Mouse (Mus musculus): Measurements from ENCODE around the gene Mphosph8. TPM values are rescaled to one million over a fixed set of nuclear protein-coding genes. Genes with fewer than 3 reads are reported as not detected.

Mphosph8 gene
- 20.1 and 25.4 TPM in 2 replicates for polyA plus RNA-seq (2015; fragmentation: Nextera tagmentation; extraction: Ambion mirVana)

- Histone ChIP-seq H3K9me3 (replicated peaks; ENCODE audit: control insufficient read depth, low read length) (no peaks in the 10 kb centered on the region), H3K4me1 (ENCODE audit: control insufficient read depth, insufficient read depth, low read length) (peaks cover 13% of the 10 kb centered on the region), H3K36me3 (ENCODE audit: control insufficient read depth, insufficient read depth) (peaks cover 6% of the 10 kb centered on the region), H3K27ac (ENCODE audit: low read length) (peak within 1 kb of the TSS; percentile 93), H3K4me2 (ENCODE audit: low read depth, low read length) (peak within 1 kb of the TSS; percentile 91), H3K9ac (ENCODE audit: low read length) (peak within 1 kb of the TSS; percentile 93), H3K4me3 (ENCODE audit: low read length) (peak within 1 kb of the TSS; percentile 98), H3K27me3 (ENCODE audit: control insufficient read depth, insufficient read depth, low read length) (no peaks in the 10 kb centered on the region)
- peak; percentile 100 for ATAC-seq (replicated peaks; ENCODE audit: extremely low read depth, insufficient read depth, low FRiP score)
- under 1% methylated on average over 70 of the region's 70 CpGs for WGBS
These were observed at the start of gene Mphosph8 for GRCm38 (mm10) chr14:56667969-56668802. TSS of gene Mphosph8 (plus strand) at chr14:56668248.

- H3K27ac ChIP-seq (ENCODE audit: low read length): no peak overlapping the region
- WGBS: 79% methylated on average over 8 of the region's 8 CpGs
- H3K27me3 ChIP-seq (ENCODE audit: control insufficient read depth, insufficient read depth, low read length): no peaks in the 10 kb centered on the region
- H3K4me1 ChIP-seq (ENCODE audit: control insufficient read depth, insufficient read depth, low read length): no peaks in the 10 kb centered on the region
- H3K4me2 ChIP-seq (ENCODE audit: low read depth, low read length): no peak overlapping the region
- no peak for ATAC-seq (replicated peaks; ENCODE audit: extremely low read depth, insufficient read depth, low FRiP score)
- peaks cover 50% of the 10 kb centered on the region for H3K36me3 ChIP-seq (ENCODE audit: control insufficient read depth, insufficient read depth)
- no peaks in the 10 kb centered on the region for H3K9me3 ChIP-seq (replicated peaks; ENCODE audit: control insufficient read depth, low read length)
- no peak overlapping the region for H3K4me3 ChIP-seq (ENCODE audit: low read length)
- no peak overlapping the region for H3K9ac ChIP-seq (ENCODE audit: low read length)
These were observed 47.6 kb upstream of the Mphosph8 start for GRCm38 (mm10) chr14:56620425-56620824.

- no peak overlapping the region for H3K4me3 ChIP-seq (ENCODE audit: low read length)
- no peaks in the 10 kb centered on the region for H3K9me3 ChIP-seq (replicated peaks; ENCODE audit: control insufficient read depth, low read length)
- no peak for ATAC-seq (replicated peaks; ENCODE audit: extremely low read depth, insufficient read depth, low FRiP score)
- H3K4me2 ChIP-seq (ENCODE audit: low read depth, low read length): no peak overlapping the region
- peaks cover 47% of the 10 kb centered on the region for H3K36me3 ChIP-seq (ENCODE audit: control insufficient read depth, insufficient read depth)
- H3K27ac ChIP-seq (ENCODE audit: low read length): no peak overlapping the region
- WGBS: 83% methylated on average over 4 of the region's 4 CpGs
- H3K4me1 ChIP-seq (ENCODE audit: control insufficient read depth, insufficient read depth, low read length): no peaks in the 10 kb centered on the region
- H3K27me3 ChIP-seq (ENCODE audit: control insufficient read depth, insufficient read depth, low read length): no peaks in the 10 kb centered on the region
- H3K9ac ChIP-seq (ENCODE audit: low read length): no peak overlapping the region
These were observed 41.8 kb upstream of the Mphosph8 start for GRCm38 (mm10) chr14:56626202-56626601.

GRCm38 (mm10) chr14:56628336-56628735 lies 39.7 kb upstream of the Mphosph8 start:
- no peak for ATAC-seq (replicated peaks; ENCODE audit: extremely low read depth, insufficient read depth, low FRiP score)
- Histone ChIP-seq H3K9me3 (replicated peaks; ENCODE audit: control insufficient read depth, low read length) (no peaks in the 10 kb centered on the region), H3K27ac (ENCODE audit: low read length) (no peak overlapping the region), H3K4me2 (ENCODE audit: low read depth, low read length) (no peak overlapping the region), H3K4me3 (ENCODE audit: low read length) (no peak overlapping the region), H3K9ac (ENCODE audit: low read length) (no peak overlapping the region), H3K27me3 (ENCODE audit: control insufficient read depth, insufficient read depth, low read length) (no peaks in the 10 kb centered on the region), H3K4me1 (ENCODE audit: control insufficient read depth, insufficient read depth, low read length) (no peaks in the 10 kb centered on the region), H3K36me3 (ENCODE audit: control insufficient read depth, insufficient read depth) (peaks cover 44% of the 10 kb centered on the region)
- 86% methylated on average over 3 of the region's 3 CpGs for WGBS

GRCm38 (mm10) chr14:56631109-56631508 lies 36.9 kb upstream of the Mphosph8 start:
- no peak for ATAC-seq (replicated peaks; ENCODE audit: extremely low read depth, insufficient read depth, low FRiP score)
- H3K27me3 ChIP-seq (ENCODE audit: control insufficient read depth, insufficient read depth, low read length): no peaks in the 10 kb centered on the region
- H3K36me3 ChIP-seq (ENCODE audit: control insufficient read depth, insufficient read depth): peaks cover 43% of the 10 kb centered on the region
- H3K4me1 ChIP-seq (ENCODE audit: control insufficient read depth, insufficient read depth, low read length): no peaks in the 10 kb centered on the region
- no peak overlapping the region for H3K4me2 ChIP-seq (ENCODE audit: low read depth, low read length)
- H3K9me3 ChIP-seq (replicated peaks; ENCODE audit: control insufficient read depth, low read length): no peaks in the 10 kb centered on the region
- no peak overlapping the region for H3K4me3 ChIP-seq (ENCODE audit: low read length)
- H3K27ac ChIP-seq (ENCODE audit: low read length): no peak overlapping the region
- H3K9ac ChIP-seq (ENCODE audit: low read length): no peak overlapping the region
- WGBS: 78% methylated on average over 2 of the region's 2 CpGs

GRCm38 (mm10) chr14:56647206-56647605 lies 20.8 kb upstream of the Mphosph8 start:
- no peak for ATAC-seq (replicated peaks; ENCODE audit: extremely low read depth, insufficient read depth, low FRiP score)
- H3K27ac ChIP-seq (ENCODE audit: low read length): no peak overlapping the region
- no peaks in the 10 kb centered on the region for H3K9me3 ChIP-seq (replicated peaks; ENCODE audit: control insufficient read depth, low read length)
- WGBS: 72% methylated on average over 7 of the region's 7 CpGs
- H3K4me1 ChIP-seq (ENCODE audit: control insufficient read depth, insufficient read depth, low read length): no peaks in the 10 kb centered on the region
- H3K9ac ChIP-seq (ENCODE audit: low read length): no peak overlapping the region
- H3K36me3 ChIP-seq (ENCODE audit: control insufficient read depth, insufficient read depth): peaks cover 24% of the 10 kb centered on the region
- H3K4me2 ChIP-seq (ENCODE audit: low read depth, low read length): no peak overlapping the region
- no peaks in the 10 kb centered on the region for H3K27me3 ChIP-seq (ENCODE audit: control insufficient read depth, insufficient read depth, low read length)
- H3K4me3 ChIP-seq (ENCODE audit: low read length): no peak overlapping the region

GRCm38 (mm10) chr14:56649448-56649847 lies 18.6 kb upstream of the Mphosph8 start:
- Histone ChIP-seq H3K4me1 (ENCODE audit: control insufficient read depth, insufficient read depth, low read length) (no peaks in the 10 kb centered on the region), H3K4me2 (ENCODE audit: low read depth, low read length) (no peak overlapping the region), H3K9ac (ENCODE audit: low read length) (no peak overlapping the region), H3K9me3 (replicated peaks; ENCODE audit: control insufficient read depth, low read length) (peaks cover 12% of the 10 kb centered on the region), H3K4me3 (ENCODE audit: low read length) (no peak overlapping the region), H3K27me3 (ENCODE audit: control insufficient read depth, insufficient read depth, low read length) (no peaks in the 10 kb centered on the region), H3K27ac (ENCODE audit: low read length) (no peak overlapping the region), H3K36me3 (ENCODE audit: control insufficient read depth, insufficient read depth) (peaks cover 41% of the 10 kb centered on the region)
- no peak for ATAC-seq (replicated peaks; ENCODE audit: extremely low read depth, insufficient read depth, low FRiP score)

- no peaks in the 10 kb centered on the region for H3K9me3 ChIP-seq (replicated peaks; ENCODE audit: control insufficient read depth, low read length)
These were observed 2.4 kb upstream of the Mphosph8 start for GRCm38 (mm10) chr14:56665651-56666050.

GRCm38 (mm10) chr14:56666909-56667308 lies 1.1 kb upstream of the Mphosph8 start:
- Histone ChIP-seq H3K9me3 (replicated peaks; ENCODE audit: control insufficient read depth, low read length) (no peaks in the 10 kb centered on the region), H3K27ac (ENCODE audit: low read length) (no peak overlapping the region), H3K9ac (ENCODE audit: low read length) (no peak overlapping the region), H3K27me3 (ENCODE audit: control insufficient read depth, insufficient read depth, low read length) (no peaks in the 10 kb centered on the region), H3K4me3 (ENCODE audit: low read length) (no peak overlapping the region), H3K4me1 (ENCODE audit: control insufficient read depth, insufficient read depth, low read length) (peaks cover 13% of the 10 kb centered on the region), H3K36me3 (ENCODE audit: control insufficient read depth, insufficient read depth) (no peaks in the 10 kb centered on the region), H3K4me2 (ENCODE audit: low read depth, low read length) (peak overlapping the region; percentile 74; the same call in 1 of the 2 replicates)
- 84% methylated on average over 3 of the region's 3 CpGs for WGBS
- no peak for ATAC-seq (replicated peaks; ENCODE audit: extremely low read depth, insufficient read depth, low FRiP score)

More at GRCm38 (mm10) chr14:56665651-56666050, 2.4 kb upstream of the Mphosph8 start:
- Histone ChIP-seq H3K4me2 (ENCODE audit: low read depth, low read length) (no peak overlapping the region), H3K4me3 (ENCODE audit: low read length) (no peak overlapping the region), H3K36me3 (ENCODE audit: control insufficient read depth, insufficient read depth) (no peaks in the 10 kb centered on the region), H3K9ac (ENCODE audit: low read length) (no peak overlapping the region), H3K27ac (ENCODE audit: low read length) (no peak overlapping the region), H3K4me1 (ENCODE audit: control insufficient read depth, insufficient read depth, low read length) (peaks cover 13% of the 10 kb centered on the region), H3K27me3 (ENCODE audit: control insufficient read depth, insufficient read depth, low read length) (no peaks in the 10 kb centered on the region)
- 66% methylated on average over 5 of the region's 5 CpGs for WGBS
- no peak for ATAC-seq (replicated peaks; ENCODE audit: extremely low read depth, insufficient read depth, low FRiP score)

Data from heart, embryonic 16.5 days (tissue).